Mouse (Mus musculus) liver, embryonic 14.5 days (tissue): ENCODE results near the gene Camk2n1. TPM values are rescaled to one million over a fixed set of nuclear protein-coding genes. Genes with fewer than 3 reads are reported as not detected.

Source experiments
- ATAC-seq: fragments of 200-750 bp; cut with Nextera tagmentation; 2 replicates; pipeline ENCODE4 v1.8.0; 2017; ENCODE audit warnings: moderate number of reproducible peaks, mild to moderate bottlenecking, moderate library complexity; ENCODE audit not compliant: insufficient read depth
- DNase-seq, 3 experiments: peaks; one replicate each; pipeline ENCODE4 v3.0.0-alpha.2; 2012 to 2013; ENCODE audit warnings: low read depth in 3 of 3, low spot score in 3 of 3
- H3K27ac ChIP-seq: fragments of 300-500 bp; sonication (generic); 2 replicates; pipeline ENCODE4 v1.5.1; 2014; ENCODE audit warnings: moderate library complexity, mild to moderate bottlenecking, control low read depth, inconsistent platforms
- H3K27me3 ChIP-seq: fragments of 300-500 bp; sonication (generic); 2 replicates; pipeline ENCODE4 v1.6.1; 2014; ENCODE audit warnings: mild to moderate bottlenecking, low read length, moderate library complexity; ENCODE audit not compliant: control insufficient read depth, insufficient read depth
- H3K36me3 ChIP-seq: fragments of 300-500 bp; sonication (generic); replicated peaks from 2 replicates; pipeline ENCODE4 v1.6.1; 2014; ENCODE audit warnings: low read depth; ENCODE audit not compliant: control insufficient read depth, insufficient read depth
- H3K4me1 ChIP-seq, 2 experiments: fragments of 200-500 bp in 1 of 2; fragments of 300-500 bp in 1 of 2; sonication (generic) in 1 of 2; replicated peaks; 2 replicates each; pipeline ENCODE4 v1.6.1; 2012 to 2014; ENCODE audit warnings: antibody characterized with exemption in 1 of 2, inconsistent platforms in 1 of 2, low read length in 1 of 2; ENCODE audit not compliant: control insufficient read depth in 2 of 2, insufficient read depth in 2 of 2
- H3K4me2 ChIP-seq: fragments of 300-500 bp; sonication (generic); 2 replicates; pipeline ENCODE4 v1.6.1; 2014; ENCODE audit warnings: low read depth, mild to moderate bottlenecking, control low read depth, moderate library complexity
- H3K4me3 ChIP-seq, 2 experiments: fragments of 200-500 bp in 1 of 2; fragments of 300-500 bp in 1 of 2; sonication (generic) in 1 of 2; 2 replicates each; pipeline ENCODE4 v1.5.1; 2012 to 2014; ENCODE audit warnings: low read depth in 2 of 2, low read length in 2 of 2, mild to moderate bottlenecking in 2 of 2, control low read depth in 1 of 2, inconsistent platforms in 1 of 2, moderate library complexity in 1 of 2; ENCODE audit not compliant: insufficient read depth in 1 of 2
- H3K9ac ChIP-seq: fragments of 300-500 bp; sonication (generic); replicated peaks from 2 replicates; pipeline ENCODE4 v1.6.1; 2014; ENCODE audit warnings: mild to moderate bottlenecking, control low read depth, moderate library complexity
- H3K9me3 ChIP-seq: fragments of 300-500 bp; sonication (generic); 2 replicates; pipeline ENCODE4 v1.6.1; 2016; ENCODE audit warnings: low read length, mixed read lengths; ENCODE audit not compliant: control insufficient read depth
- CTCF ChIP-seq: IDR thresholded peaks from 2 replicates; pipeline ENCODE4 v1.5.1; 2016; ENCODE audit warnings: antibody characterized with exemption, low read depth, control low read depth
- EP300 ChIP-seq: IDR thresholded peaks from 2 replicates; pipeline ENCODE4 v1.6.1; 2016; ENCODE audit warnings: antibody characterized with exemption, low read depth
- WGBS: fragments of 180-500 bp; shearing (Covaris S2); extraction: QIAGEN DNeasy Blood & Tissue Kit; methylation state at CpG from one replicate; pipeline ENCODE4 v1.1.7; 2014; ENCODE audit not compliant: insufficient replicate concordance; 5-methylcytosine and 5-hydroxymethylcytosine counted together
- polyA plus RNA-seq, 2 experiments: library from polyadenylated mRNA; depleted of rRNA in 1 of 2; stranded (reverse) in 1 of 2; unstranded in 1 of 2; fragments of >200 nt; fragmentation: Nextera tagmentation in 1 of 2; extraction: Ambion mirVana in 1 of 2; gene quantifications; 2 replicates each; pipeline versions ENCODE4 v1.2.1 to v1.2.3; 2012 to 2014

The Camk2n1 gene
- polyA plus RNA-seq, 2 experiments = 1.1 to 2.6 TPM

DNA sequence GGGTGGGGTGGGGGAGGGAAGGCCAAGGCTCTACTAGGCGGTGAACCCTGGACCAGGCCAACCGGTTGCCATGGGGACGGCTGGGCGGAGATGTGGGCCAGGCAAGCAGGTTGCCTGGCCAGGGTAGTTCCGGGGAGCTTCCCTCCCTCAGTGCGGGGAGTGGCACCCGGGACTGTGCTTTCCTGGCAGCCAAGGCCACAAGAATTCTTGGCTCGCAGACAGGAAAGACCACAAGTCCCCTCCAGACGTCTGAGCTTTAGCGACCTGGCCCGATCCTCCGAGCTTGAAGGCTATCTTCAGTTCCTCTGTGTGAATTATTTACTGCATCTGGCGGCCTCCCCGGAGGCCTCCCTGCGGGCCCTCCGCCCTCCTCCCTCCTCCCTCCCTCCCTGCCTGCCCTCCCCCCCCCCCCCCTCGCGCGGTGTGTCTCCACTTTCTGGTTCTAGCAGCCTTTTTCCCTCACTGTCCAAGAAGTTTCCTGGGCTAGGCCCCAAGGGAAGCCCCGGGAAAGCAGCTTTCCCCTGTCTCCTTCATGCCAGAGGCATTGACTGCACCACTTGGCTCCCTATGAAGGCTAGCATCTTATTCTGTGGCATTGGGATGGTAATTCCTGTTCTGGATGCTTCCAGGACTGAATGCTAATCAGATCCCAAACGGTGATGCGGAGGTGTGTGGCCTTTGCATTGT is 10.7 kb downstream of the Camk2n1 start:
- DNase-seq = no peak
- Histone ChIP-seq H3K4me3 (no peak overlapping the region), H3K9ac (no peak overlapping the region), H3K9me3 (no peaks in the 10 kb centered on the region), H3K36me3 (no peaks in the 10 kb centered on the region), H3K4me2 (peak overlapping the region; percentile 9; the same call in 1 of the 2 replicates), H3K27me3 (peaks cover 16% of the 10 kb centered on the region), H3K27ac (no peak overlapping the region), H3K4me1 (peaks cover 0 to 20% of the 10 kb centered on the region in 2 experiments; a peak in 2 of 4 replicates)
- TF ChIP-seq CTCF = no peak
- WGBS = 2% methylated on average over 19 of the region's 22 CpGs
- peak; percentile 56; the same call in 1 of the 2 replicates for ATAC-seq

DNA sequence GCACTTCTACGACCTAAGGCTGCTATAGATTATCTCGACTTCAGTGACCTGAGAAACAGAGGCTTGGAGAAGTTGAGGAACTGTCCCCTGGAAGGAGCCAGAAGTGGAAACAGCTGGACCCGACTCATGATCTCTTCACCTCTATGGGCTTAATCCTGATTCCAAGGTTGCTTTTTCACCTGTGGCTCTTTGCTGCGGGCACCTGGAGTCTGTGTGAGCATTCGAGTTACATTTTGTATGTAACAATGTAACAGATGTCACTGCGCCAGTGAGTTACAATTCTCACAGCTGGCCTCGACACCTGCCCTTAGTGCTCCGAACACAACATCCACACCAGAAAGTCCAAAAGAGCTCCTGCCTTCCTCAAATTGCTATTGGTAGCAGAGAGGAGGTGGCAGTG is 11.3 kb downstream of the Camk2n1 start:
- Histone ChIP-seq H3K9me3 (no peaks in the 10 kb centered on the region), H3K4me3 (no peak overlapping the region), H3K9ac (no peak overlapping the region), H3K4me1 (peaks cover 0 to 20% of the 10 kb centered on the region in 2 experiments; a peak in 2 of 4 replicates), H3K27me3 (peaks cover 16% of the 10 kb centered on the region), H3K27ac (no peak overlapping the region), H3K4me2 (no peak overlapping the region), H3K36me3 (no peaks in the 10 kb centered on the region)
- no peak for TF ChIP-seq CTCF
- TF ChIP-seq EP300 = no peak
- DNase-seq = no peak
- 25% methylated on average over 8 of the region's 8 CpGs for WGBS
- ATAC-seq = no peak

DNA sequence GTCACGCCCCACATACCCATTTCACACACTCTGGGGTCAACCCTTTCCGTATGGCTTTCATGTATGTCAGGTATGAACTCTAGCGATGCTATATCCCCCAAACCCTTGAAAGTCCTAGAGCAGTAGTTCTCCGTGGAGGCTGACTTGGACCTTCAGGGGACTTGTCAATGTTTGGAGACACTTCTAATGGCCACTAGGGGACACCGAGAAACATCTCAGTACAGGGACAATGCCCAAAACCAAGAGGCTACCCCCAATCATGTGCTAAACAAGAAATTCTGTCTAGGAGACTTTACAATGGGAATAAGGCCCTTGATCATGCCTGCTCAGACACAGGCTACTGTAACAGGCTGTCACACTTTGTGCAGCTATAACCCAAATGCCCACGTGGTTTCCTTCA is 12.6 kb downstream of the Camk2n1 start:
- no peak for TF ChIP-seq CTCF
- no peak for TF ChIP-seq EP300
- Histone ChIP-seq H3K36me3 (no peaks in the 10 kb centered on the region), H3K9ac (no peak overlapping the region), H3K4me3 (no peak overlapping the region), H3K27ac (no peak overlapping the region), H3K4me1 (peaks cover 0 to 17% of the 10 kb centered on the region in 2 experiments; a peak in 2 of 4 replicates), H3K9me3 (no peaks in the 10 kb centered on the region), H3K4me2 (no peak overlapping the region), H3K27me3 (peaks cover 16% of the 10 kb centered on the region)
- ATAC-seq = no peak
- 39% methylated on average over 6 of the region's 6 CpGs for WGBS
- no peak for DNase-seq

DNA sequence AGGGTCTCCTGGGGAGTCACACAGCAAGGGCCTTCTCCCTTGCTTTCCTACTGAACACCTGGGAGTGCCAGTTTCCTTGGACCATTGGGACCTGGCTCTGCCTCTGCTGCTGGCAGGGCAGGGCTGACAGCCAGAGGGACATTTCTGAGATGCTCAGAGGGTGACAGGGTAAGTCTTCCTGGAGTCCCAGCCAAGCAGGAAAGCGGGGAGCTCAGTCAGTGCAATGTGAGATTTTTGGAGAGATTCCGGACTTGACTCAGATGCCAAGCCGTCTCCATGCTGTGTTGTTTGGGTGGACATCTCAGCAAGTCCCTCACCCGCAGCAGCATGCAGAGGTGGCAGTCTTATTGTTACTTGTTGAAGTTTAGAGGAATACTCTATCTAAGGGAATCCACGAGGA is 13.3 kb downstream of the Camk2n1 start:
- Histone ChIP-seq H3K4me3 (no peak overlapping the region), H3K36me3 (no peaks in the 10 kb centered on the region), H3K27ac (no peak overlapping the region), H3K9ac (no peak overlapping the region), H3K9me3 (no peaks in the 10 kb centered on the region), H3K4me2 (no peak overlapping the region), H3K27me3 (peaks cover 16% of the 10 kb centered on the region), H3K4me1 (peaks cover 0 to 17% of the 10 kb centered on the region in 2 experiments; a peak in 2 of 4 replicates)
- DNase-seq = no peak
- TF ChIP-seq CTCF = no peak
- TF ChIP-seq EP300 = no peak
- WGBS = 61% methylated on average over 5 of the region's 5 CpGs
- no peak for ATAC-seq

DNA sequence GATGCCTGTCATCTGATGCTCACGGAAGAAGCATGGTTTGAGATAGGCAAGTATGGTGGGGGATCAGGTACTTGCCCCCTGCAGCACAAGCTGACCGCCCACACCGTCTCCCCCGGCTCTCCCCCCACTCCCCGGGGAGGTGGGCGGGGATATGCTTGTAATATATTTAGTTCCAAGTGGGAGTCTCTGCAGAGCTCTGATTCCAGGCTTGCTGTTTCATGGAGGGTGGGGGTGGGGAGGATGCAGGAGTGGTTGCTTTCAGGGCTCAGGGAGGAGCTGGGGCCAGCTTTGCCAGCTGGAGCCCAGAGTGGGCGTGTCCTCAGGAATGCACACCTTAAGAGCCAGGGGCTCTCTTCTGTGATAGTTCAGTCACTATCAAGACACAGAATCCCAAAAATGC is 15.0 kb downstream of the Camk2n1 start:
- peaks cover 0 to 9% of the 10 kb centered on the region in 2 experiments; a peak in 2 of 4 replicates for H3K4me1 ChIP-seq
- no peak overlapping the region for H3K4me2 ChIP-seq
- ATAC-seq = no peak
- H3K27ac ChIP-seq = no peak overlapping the region
- DNase-seq = no peak
- 15% methylated on average over 7 of the region's 7 CpGs for WGBS
- H3K27me3 ChIP-seq = peaks cover 10% of the 10 kb centered on the region
- H3K36me3 ChIP-seq = no peaks in the 10 kb centered on the region
- no peaks in the 10 kb centered on the region for H3K9me3 ChIP-seq
- H3K4me3 ChIP-seq = no peak overlapping the region
- no peak overlapping the region for H3K9ac ChIP-seq
- TF ChIP-seq EP300 = no peak
- no peak for TF ChIP-seq CTCF
